Mouse (Mus musculus): ENCODE measurements at regions not wholly inside any gene's neighbourhood (a gene's known extent, or its start where the extent isn't known, plus 50 kb on each side); places are given as distances from the start of the nearest gene placed in this dataset.
A peak's percentile ranks its signal among the peaks of the same experiment; 100 is the strongest.

DNA sequence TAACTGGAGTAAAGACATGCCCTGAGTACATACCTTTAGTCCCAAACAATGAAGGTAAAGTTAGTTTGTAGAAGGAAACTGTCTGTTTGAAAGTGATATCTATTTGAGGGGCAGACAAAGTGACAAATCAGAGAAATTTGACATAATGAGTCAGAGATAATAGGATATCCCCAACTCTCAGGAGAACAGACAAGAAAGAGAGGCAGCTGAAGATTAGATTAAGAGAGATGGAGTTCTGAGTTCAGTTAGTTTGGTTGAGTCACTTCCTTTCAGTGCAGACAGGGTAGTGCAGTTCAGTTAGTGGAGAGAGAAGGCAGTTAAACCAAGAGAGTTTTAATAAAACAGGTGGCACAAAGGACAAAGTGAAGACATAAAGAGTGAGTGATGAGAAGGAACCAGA lies 477.4 kb upstream of the Diaph2 start:
- no peak for DNase-seq (ENCODE audit: low spot score in 2 of 2)

DNA sequence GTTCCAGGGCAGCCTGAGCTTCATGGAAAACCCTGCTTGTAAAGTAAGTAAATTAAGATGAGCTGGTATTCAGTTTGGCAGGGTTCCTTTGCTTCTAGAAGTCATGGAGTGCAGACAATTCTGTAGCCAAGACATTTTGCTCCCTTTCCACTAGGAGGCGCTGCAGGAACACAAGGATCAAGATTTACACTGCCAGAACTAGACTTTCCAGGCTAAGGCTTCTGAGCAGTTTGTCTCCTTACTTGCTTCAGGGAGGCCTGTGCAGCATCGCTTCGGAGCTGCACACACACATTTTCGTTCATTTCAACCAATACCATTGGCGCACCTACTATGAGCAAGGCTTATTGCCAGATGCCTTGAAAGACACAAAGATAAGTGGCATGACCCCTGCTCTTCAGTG lies 445.6 kb upstream of the Diaph2 start:
- peak in 1 of 2 experiments; percentile 13 for DNase-seq (ENCODE audit: low spot score in 2 of 2)

DNA sequence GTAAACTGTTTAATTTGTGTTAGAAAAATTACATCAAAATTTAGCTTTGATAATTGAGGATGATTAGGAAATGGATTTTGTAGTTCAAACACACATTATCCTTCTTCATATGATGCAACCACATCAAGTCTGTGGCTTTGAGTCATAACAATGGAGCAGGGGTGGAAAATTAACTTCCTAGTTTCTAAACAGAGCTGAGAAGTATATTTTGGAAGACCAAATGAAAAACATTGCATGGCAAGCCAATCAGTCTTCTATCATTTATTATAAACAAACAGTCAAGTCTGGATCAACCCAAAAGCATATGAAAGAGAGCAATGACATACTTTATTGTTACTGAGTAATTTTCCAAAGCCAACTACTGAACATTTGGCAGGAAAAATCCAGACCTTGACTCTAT lies 440.2 kb upstream of the Diaph2 start:
- DNase-seq (ENCODE audit: low spot score in 2 of 2) = no peak

DNA sequence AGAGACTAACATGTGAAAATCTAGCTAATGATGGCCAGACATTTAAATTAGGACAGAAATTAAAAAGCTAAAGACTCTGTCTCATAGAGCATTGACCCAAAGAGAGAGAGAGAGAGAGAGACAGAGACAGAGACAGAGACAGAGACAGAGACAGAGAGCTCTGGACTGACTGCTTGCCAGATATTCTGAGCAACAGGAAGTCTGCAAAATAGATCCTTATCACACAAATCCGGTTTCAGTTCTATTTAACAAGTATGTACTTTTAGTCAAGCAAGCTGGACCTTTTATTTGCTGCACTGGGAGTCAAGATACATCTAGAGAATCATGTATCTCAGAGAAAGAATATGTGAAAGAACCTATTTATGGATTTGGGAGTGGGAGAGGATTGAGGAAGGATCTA lies 420.1 kb upstream of the Diaph2 start:
- no peak for DNase-seq (ENCODE audit: low spot score in 2 of 2)

DNA sequence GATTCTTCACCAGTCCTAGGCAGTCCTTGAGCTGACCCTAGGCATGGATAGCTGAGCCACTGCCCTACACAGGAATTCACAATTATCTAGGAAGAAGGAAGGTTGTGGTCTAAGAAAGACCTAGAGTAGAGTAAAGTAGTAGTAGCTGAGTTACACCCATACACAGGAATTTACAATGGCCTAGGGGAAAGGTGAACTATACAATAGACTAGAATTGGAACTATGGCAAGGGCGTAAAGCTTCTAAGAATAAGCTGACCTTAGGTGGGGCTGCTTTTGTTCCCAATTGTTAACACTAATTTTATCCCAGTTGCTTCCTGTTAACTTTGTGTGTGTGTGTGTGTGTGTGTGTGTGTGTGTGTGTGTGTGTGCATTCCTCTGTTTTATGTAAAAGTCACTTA lies 416.7 kb upstream of the Diaph2 start:
- no peak for DNase-seq (ENCODE audit: low spot score in 2 of 2)
